Mouse (Mus musculus): ENCODE data around the gene Scaper. TPM values are rescaled to one million over a fixed set of nuclear protein-coding genes. Genes with fewer than 3 reads are reported as not detected.

The Scaper gene
- polyA plus RNA-seq, 1 experiment from 2014 or later, result 16.9 TPM

DNA sequence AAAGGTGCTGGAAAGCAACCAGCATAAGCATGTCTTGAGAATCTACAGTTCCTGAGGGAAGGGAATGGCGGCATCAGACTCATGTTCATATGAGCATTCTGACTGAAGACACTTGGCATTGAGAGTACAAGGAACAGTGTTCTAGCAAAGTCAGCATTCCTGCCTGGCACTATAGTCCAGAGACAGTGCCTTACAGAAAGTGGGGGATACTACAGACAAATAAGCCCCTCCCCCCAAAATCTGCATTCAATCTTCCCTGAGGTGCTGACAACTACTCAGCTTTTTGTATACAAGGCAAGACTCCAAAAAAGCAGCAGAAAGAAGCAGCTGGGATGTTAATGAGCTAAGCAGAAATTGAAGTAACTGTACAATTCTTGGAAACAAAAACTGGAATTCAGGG lies 59.9 kb downstream of the Scaper start:
- no peak for ATAC-seq (ENCODE audit: low FRiP score, low read depth)
- 68% methylated on average over 1 of the region's 1 CpGs for WGBS

DNA sequence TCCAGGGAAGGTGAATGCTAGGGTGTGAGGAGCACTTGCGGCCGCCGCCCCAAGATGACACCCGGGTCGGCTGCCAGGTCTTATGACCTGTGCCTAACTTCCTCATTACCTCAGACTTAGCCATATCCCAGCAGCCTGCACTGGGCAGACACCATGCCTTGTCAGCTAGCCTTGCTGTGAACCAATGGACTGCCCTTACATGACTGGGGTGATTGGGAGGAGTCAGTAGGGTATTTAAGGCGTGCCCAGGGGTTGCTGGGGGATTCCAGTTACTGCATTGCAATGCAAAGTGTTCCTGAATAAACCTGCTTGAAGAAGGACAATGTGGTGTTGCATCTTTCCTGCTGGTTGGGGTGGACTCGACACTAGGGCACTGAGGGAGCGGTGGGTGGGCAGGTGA lies 148.5 kb downstream of the Scaper start:
- Histone ChIP-seq H3K9ac (no peak overlapping the region), H3K27ac (no peak overlapping the region), H3K4me2 (replicated peaks) (no peak overlapping the region), H3K27me3 (no peaks in the 10 kb centered on the region), H3K4me3 (no peak overlapping the region), H3K36me3 (no peaks in the 10 kb centered on the region), H3K9me3 (no peaks in the 10 kb centered on the region), H3K4me1 (no peaks in the 10 kb centered on the region)
- WGBS, result 85% methylated on average over 8 of the region's 8 CpGs
- no peak for ATAC-seq (ENCODE audit: low FRiP score, low read depth)

More for the DNA sequence above, 59.9 kb downstream of the Scaper start:
- Histone ChIP-seq H3K4me2 (replicated peaks) (no peak overlapping the region), H3K9ac (no peak overlapping the region), H3K36me3 (0 out of 2 replicates have a peak, but pooled peaks cover 3% of the 10 kb centered on the region), H3K4me3 (no peak overlapping the region), H3K9me3 (no peaks in the 10 kb centered on the region), H3K27ac (no peak overlapping the region), H3K4me1 (no peaks in the 10 kb centered on the region), H3K27me3 (no peaks in the 10 kb centered on the region)

DNA sequence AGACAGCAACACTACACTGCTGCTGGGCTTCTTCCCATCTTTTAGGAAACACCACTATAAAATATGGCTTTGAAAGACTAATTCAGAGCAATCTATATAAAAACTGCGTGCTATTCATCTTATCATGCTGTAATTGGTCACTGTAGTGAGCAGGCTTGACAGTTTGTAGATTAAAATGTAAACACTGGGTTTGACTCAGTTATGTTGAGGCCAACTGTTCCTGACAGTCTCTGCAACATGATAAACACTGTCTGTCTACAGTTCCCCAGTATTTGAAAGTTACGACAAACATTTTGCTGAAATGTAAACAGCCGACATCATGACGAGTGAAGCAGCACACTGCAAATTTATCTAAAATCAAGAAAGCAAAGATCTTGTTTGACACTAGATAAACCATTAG lies 225.9 kb downstream of the Scaper start:
- H3K4me3 ChIP-seq, result no peak overlapping the region
- 77% methylated on average over 4 of the region's 4 CpGs for WGBS
- ATAC-seq (ENCODE audit: low FRiP score, low read depth), result no peak

DNA sequence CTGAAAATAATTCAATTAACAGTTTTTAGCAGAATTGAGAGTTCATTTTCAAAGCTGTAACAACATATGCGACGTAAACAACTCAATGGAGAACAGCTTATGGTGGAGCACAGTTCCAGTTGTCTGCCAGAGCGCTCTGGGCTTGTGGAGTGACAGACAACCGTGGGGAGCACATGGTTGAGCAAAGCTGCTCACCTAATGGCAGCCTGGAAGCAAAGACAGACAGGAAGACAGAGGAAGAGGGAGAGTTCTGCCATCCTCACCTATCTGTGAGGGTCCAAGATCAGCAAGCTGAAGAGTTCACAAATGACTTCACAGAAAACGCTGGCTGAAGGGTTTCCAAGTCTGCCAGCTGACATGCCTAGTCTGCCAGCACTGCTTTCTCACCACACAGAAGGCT lies 227.4 kb downstream of the Scaper start:
- 0 out of 2 replicates have a peak, but pooled peaks cover 2% of the 10 kb centered on the region for H3K36me3 ChIP-seq
- H3K9ac ChIP-seq, result no peak overlapping the region
- 87% methylated on average over 5 of the region's 5 CpGs for WGBS
- no peaks in the 10 kb centered on the region for H3K9me3 ChIP-seq
- H3K4me2 ChIP-seq (replicated peaks), result no peak overlapping the region
- H3K4me3 ChIP-seq, result no peak overlapping the region
- no peak overlapping the region for H3K27ac ChIP-seq
- no peaks in the 10 kb centered on the region for H3K4me1 ChIP-seq
- ATAC-seq (ENCODE audit: low FRiP score, low read depth), result no peak
- no peaks in the 10 kb centered on the region for H3K27me3 ChIP-seq

More for the DNA sequence above, 225.9 kb downstream of the Scaper start:
- Histone ChIP-seq H3K9ac (no peak overlapping the region), H3K27me3 (no peaks in the 10 kb centered on the region), H3K9me3 (no peaks in the 10 kb centered on the region), H3K4me1 (no peaks in the 10 kb centered on the region), H3K27ac (no peak overlapping the region), H3K36me3 (0 out of 2 replicates have a peak, but pooled peaks cover 2% of the 10 kb centered on the region), H3K4me2 (replicated peaks) (no peak overlapping the region)

DNA sequence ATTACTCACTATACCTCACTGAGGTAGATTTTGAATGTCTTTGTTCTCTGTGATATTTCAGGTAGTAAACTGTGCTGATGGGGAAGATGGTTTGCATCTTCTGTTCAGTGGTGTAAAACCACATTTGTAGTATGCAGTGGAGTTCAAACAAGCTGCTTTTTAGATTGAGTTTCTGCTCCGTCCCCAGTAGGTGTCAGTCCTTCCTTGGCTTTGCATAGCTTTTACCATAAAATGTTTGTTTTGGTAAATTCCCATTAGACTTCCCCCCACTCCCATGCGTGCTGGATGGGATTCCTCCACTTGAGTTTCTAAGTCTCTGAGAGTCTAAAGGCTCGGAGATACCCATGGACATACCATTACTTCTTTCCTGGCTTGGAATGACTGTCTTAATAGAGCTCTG lies 231.3 kb downstream of the Scaper start:
- H3K27ac ChIP-seq, result no peak overlapping the region
- H3K4me1 ChIP-seq, result no peaks in the 10 kb centered on the region
- no peak overlapping the region for H3K4me2 ChIP-seq (replicated peaks)
- H3K9ac ChIP-seq, result no peak overlapping the region
- H3K4me3 ChIP-seq, result no peak overlapping the region
- no peaks in the 10 kb centered on the region for H3K9me3 ChIP-seq
- 0 out of 2 replicates have a peak, but pooled peaks cover 2% of the 10 kb centered on the region for H3K36me3 ChIP-seq
- ATAC-seq (ENCODE audit: low FRiP score, low read depth), result no peak
- 66% methylated on average over 3 of the region's 3 CpGs for WGBS
- H3K27me3 ChIP-seq, result no peaks in the 10 kb centered on the region

DNA sequence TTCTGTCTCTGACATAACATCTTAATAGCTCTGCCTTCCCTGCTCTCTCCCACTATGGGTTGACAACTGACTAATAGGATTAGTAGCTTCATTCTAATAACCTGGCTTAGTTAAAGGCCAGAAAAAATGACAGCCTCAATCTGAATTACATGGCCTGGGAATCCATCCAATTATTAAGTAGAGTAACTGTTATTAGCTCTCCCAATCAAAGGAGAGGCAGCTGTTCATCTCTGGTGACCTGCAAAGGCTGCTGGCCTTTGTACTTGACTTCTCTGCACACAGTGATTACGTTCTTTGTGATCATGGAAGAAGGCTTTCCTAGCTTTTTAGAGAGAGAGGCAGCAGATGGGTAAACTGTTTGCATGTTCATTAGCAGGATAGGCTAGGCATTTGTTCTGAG lies 242.6 kb downstream of the Scaper start:
- 58% methylated on average over 1 of the region's 1 CpGs for WGBS
- H3K36me3 ChIP-seq, result no peaks in the 10 kb centered on the region
- H3K4me2 ChIP-seq (replicated peaks), result no peak overlapping the region
- ATAC-seq (ENCODE audit: low FRiP score, low read depth), result no peak
- no peak overlapping the region for H3K4me3 ChIP-seq
- no peaks in the 10 kb centered on the region for H3K4me1 ChIP-seq
- no peak overlapping the region for H3K27ac ChIP-seq
- H3K9ac ChIP-seq, result no peak overlapping the region
- H3K9me3 ChIP-seq, result no peaks in the 10 kb centered on the region
- H3K27me3 ChIP-seq, result no peaks in the 10 kb centered on the region

DNA sequence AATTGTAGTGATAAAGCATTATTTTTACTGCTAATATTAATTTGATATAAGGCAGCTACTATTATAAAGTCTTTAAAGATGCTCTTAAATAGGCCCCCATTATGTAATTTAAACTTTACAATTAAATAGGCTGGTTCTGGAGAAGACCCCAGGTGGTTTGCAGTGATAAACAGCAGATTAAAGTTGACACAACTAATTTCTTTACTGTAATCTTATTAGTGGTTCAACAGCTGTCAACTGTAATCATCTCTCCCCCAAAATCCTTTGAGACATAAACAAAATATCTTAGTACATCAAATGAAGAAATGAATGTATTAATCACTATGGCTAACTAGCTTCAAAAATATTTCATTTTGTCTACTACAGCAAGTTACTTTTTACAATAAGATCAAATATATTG lies 260.8 kb downstream of the Scaper start:
- Histone ChIP-seq H3K27me3 (no peaks in the 10 kb centered on the region), H3K4me2 (replicated peaks) (no peak overlapping the region), H3K4me1 (no peaks in the 10 kb centered on the region), H3K27ac (no peak overlapping the region), H3K36me3 (no peaks in the 10 kb centered on the region), H3K4me3 (no peak overlapping the region), H3K9ac (no peak overlapping the region), H3K9me3 (no peaks in the 10 kb centered on the region)
- no peak for ATAC-seq (ENCODE audit: low FRiP score, low read depth)

DNA sequence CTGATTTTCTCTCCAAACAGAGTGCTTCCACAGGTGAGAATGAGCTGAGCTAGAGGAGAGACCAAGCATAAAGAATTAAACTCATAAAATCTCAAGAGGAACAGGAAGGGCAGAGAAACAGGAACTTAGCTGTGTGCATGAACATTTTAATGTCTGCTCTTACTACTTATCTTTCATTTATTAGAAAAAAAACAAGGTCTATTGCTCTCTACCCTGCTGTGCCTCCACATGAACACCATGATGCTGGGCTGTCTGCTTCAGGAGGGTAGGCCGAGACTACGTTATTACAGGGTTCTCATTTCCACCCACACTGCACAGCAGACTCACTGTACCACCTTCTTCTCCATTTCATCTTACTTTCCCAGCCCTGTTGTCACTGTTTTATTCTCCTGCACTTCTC lies 291.5 kb downstream of the Scaper start:
- WGBS, result 54% methylated on average over 2 of the region's 2 CpGs
- Histone ChIP-seq H3K27ac (no peak overlapping the region), H3K9me3 (no peaks in the 10 kb centered on the region), H3K4me1 (0 out of 2 replicates have a peak, but pooled peaks cover 4% of the 10 kb centered on the region), H3K4me3 (no peak overlapping the region), H3K9ac (no peak overlapping the region), H3K27me3 (no peaks in the 10 kb centered on the region), H3K4me2 (replicated peaks) (no peak overlapping the region), H3K36me3 (no peaks in the 10 kb centered on the region)
- no peak for ATAC-seq (ENCODE audit: low FRiP score, low read depth)

DNA sequence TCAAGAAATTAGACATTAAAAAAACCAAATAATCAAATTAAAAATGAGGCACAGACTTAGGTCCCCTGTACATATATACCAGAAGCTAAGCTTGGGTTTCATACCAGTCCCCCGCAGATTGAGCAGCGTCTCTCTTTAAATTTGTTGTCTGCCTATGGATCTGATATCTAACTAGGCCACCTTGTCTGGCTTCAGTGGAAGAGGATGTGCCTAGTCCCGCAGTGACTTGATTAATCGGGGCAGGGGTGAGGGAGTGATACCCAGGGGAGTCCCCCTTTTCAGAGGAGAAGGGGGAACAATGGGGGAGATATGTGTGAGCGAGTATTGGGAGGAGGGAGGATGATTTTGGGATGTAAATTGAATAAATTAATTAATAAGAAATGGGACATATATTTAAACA lies 310.9 kb downstream of the Scaper start:
- Histone ChIP-seq H3K4me3 (no peak overlapping the region), H3K27ac (no peak overlapping the region), H3K4me2 (replicated peaks) (no peak overlapping the region), H3K4me1 (no peaks in the 10 kb centered on the region), H3K9me3 (peaks cover 7% of the 10 kb centered on the region), H3K36me3 (no peaks in the 10 kb centered on the region), H3K9ac (no peak overlapping the region), H3K27me3 (no peaks in the 10 kb centered on the region)
- no peak for ATAC-seq (ENCODE audit: low FRiP score, low read depth)
- WGBS, result 80% methylated on average over 5 of the region's 5 CpGs

DNA sequence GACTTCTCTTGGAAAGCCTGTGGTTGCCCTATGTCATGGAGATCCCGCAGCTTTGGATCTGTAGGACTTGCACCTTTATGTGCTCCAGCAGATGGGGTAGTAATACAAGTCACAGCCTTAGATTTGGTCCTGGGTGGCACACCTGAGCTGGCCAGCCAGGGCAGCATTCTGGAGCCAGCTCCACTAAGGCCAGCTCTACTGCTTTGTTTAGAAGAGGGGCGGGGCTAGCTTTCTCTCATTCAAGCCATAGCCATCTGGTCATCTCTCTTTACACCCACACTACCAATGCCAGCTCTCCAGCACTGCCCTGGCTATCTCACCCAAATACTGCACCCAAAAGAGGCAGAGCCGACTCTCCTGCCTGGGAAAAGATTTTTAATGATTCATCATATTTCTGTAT lies 323.2 kb downstream of the Scaper start:
- H3K9me3 ChIP-seq, result no peaks in the 10 kb centered on the region
- ATAC-seq (ENCODE audit: low FRiP score, low read depth), result no peak
- H3K4me1 ChIP-seq, result no peaks in the 10 kb centered on the region
- no peaks in the 10 kb centered on the region for H3K36me3 ChIP-seq
- 85% methylated on average over 3 of the region's 3 CpGs for WGBS
- no peak overlapping the region for H3K4me2 ChIP-seq (replicated peaks)
- H3K27me3 ChIP-seq, result peaks cover 4% of the 10 kb centered on the region; the same call in 1 of the 2 replicates
- H3K9ac ChIP-seq, result no peak overlapping the region
- H3K4me3 ChIP-seq, result no peak overlapping the region
- no peak overlapping the region for H3K27ac ChIP-seq

DNA sequence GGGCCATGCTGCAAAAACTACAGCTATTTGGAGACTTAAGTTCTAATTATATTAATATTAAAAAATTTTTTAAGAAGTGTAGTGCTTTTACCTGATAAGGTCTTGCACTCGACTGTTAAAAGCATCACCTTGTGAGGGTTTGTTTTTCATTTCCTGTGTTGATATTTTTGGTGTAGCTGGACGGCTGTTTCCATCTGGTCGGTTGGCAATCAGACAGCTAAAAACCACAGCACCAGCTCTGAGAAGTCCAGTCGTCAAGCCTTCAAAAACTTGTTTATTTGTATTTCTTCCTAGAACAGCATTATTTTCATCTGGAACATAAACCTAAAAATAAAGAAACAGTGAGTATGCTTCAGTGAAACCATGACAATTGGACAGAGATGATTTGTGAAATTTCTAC lies 328.2 kb downstream of the Scaper start:
- Histone ChIP-seq H3K36me3 (no peaks in the 10 kb centered on the region), H3K9me3 (no peaks in the 10 kb centered on the region), H3K27me3 (peaks cover 4% of the 10 kb centered on the region; the same call in 1 of the 2 replicates), H3K4me2 (replicated peaks) (no peak overlapping the region), H3K4me3 (no peak overlapping the region), H3K27ac (no peak overlapping the region), H3K4me1 (peaks cover 14% of the 10 kb centered on the region), H3K9ac (no peak overlapping the region)
- WGBS, result 32% methylated on average over 4 of the region's 4 CpGs
- ATAC-seq (ENCODE audit: low FRiP score, low read depth), result no peak

DNA sequence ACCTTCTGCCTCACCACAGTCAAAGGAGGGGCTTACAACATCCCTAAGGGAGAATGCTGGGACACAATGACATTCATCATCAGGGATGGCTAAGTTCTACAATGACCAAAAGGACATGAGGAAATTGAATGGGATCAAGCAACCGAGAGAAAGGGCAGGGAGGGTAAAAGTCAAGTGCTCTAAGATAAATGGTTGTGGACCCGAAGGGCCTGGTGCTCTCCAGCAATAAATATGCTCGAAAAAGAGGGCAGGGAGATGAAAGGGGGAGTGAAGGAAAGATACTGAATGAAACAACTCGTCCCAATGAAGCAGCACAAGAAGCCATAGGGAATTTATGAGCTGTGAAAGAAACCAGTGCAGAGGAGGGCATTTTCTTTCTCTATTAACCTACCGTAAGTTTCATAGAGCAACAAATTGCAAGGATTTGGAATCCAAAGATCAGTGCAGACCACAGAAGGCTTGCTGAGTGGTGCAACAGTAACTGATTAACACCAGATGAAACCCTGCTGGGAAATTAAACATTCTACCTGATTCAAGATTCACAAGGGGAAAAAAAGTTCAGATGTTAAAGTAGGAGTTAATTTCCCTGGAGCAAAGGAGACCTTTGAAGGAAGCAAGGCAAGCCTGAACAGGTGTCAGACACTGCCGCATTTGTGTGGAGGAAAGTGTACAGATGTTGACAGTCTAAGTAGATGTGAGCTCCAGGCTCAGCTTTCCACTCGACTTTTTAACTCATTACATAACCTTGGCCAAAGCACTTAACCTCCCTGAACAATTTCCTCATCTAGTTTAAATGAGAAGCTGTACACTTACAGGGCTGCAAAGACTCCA lies 329.0 kb downstream of the Scaper start:
- Histone ChIP-seq H3K27me3 (peaks cover 4% of the 10 kb centered on the region; the same call in 1 of the 2 replicates), H3K4me3 (no peak overlapping the region), H3K4me2 (replicated peaks) (no peak overlapping the region), H3K9ac (no peak overlapping the region), H3K36me3 (no peaks in the 10 kb centered on the region), H3K27ac (no peak overlapping the region), H3K9me3 (no peaks in the 10 kb centered on the region), H3K4me1 (peaks cover 14% of the 10 kb centered on the region)
- WGBS, result 5% methylated on average over 7 of the region's 7 CpGs
- ATAC-seq (ENCODE audit: low FRiP score, low read depth), result no peak

DNA sequence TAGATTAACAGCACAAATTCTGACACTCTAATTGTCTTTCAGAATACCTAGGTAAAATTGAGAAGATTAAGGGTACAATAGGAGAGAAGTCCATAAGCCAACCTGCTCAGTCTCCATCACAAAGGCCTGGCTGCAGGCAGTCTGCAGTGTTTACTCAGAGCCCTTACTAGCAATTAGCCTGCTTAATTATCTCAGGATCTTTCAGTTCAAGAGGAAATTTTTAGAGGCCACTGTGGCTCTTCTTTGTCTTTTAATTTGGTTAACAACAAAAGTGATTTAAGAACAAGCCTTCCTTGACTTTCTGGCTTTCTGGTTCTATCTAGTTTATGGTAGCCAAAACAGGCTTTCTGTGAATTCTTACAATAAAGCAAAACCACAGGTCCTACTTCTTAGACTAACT lies 339.3 kb downstream of the Scaper start:
- Histone ChIP-seq H3K27ac (no peak overlapping the region), H3K9me3 (no peaks in the 10 kb centered on the region), H3K4me2 (replicated peaks) (no peak overlapping the region), H3K4me3 (no peak overlapping the region), H3K27me3 (no peaks in the 10 kb centered on the region), H3K4me1 (no peaks in the 10 kb centered on the region), H3K36me3 (no peaks in the 10 kb centered on the region), H3K9ac (no peak overlapping the region)
- no peak for ATAC-seq (ENCODE audit: low FRiP score, low read depth)

Measured in limb, embryonic 13.5 days (tissue).